Mouse (Mus musculus) forebrain, embryonic 10.5 days (tissue): ENCODE data around the gene Rxra. TPM values are rescaled to one million over a fixed set of nuclear protein-coding genes. Genes with fewer than 3 reads are reported as not detected.

Experiments used
- DNase-seq: peaks from one replicate; pipeline ENCODE4 v3.0.0-alpha.2; 2017; ENCODE audit warnings: low spot score; ENCODE audit errors: extremely low spot score
- H3K27ac ChIP-seq: fragments of 300-500 bp; sonication (generic); 2 replicates; pipeline ENCODE4 v1.5.1; 2016; ENCODE audit warnings: mild to moderate bottlenecking
- H3K27me3 ChIP-seq: fragments of 300-500 bp; sonication (generic); 2 replicates; pipeline ENCODE4 v1.6.1; 2016; ENCODE audit warnings: mild to moderate bottlenecking; ENCODE audit not compliant: poor library complexity, severe bottlenecking
- H3K36me3 ChIP-seq: fragments of 300-500 bp; sonication (generic); replicated peaks from 2 replicates; pipeline ENCODE4 v1.6.1; 2016; ENCODE audit warnings: mild to moderate bottlenecking, moderate library complexity
- H3K4me1 ChIP-seq: fragments of 300-500 bp; sonication (generic); 2 replicates; pipeline ENCODE4 v1.6.1; 2016
- H3K4me3 ChIP-seq: fragments of 300-500 bp; sonication (generic); 2 replicates; pipeline ENCODE4 v1.5.1; 2016; ENCODE audit warnings: mild to moderate bottlenecking, moderate library complexity
- H3K9me3 ChIP-seq: fragments of 300-500 bp; sonication (generic); 2 replicates; pipeline ENCODE4 v1.6.1; 2016; ENCODE audit warnings: mild to moderate bottlenecking, moderate library complexity
- WGBS: fragments of 180-500 bp; shearing (Covaris S2); methylation state at CpG from one replicate; pipeline ENCODE4 v1.1.7; 2016; 5-methylcytosine and 5-hydroxymethylcytosine counted together
- polyA plus RNA-seq: library from polyadenylated mRNA; unstranded; fragments of >200 nt; fragmentation: Nextera tagmentation; extraction: Ambion mirVana; gene quantifications from 2 replicates; pipeline ENCODE4 v1.2.1, GENCODE M21; 2016

The Rxra gene
- polyA plus RNA-seq, 1 experiment from 2014 or later, result 7.8 TPM

GRCm38 (mm10) chr2:27677411-27678310, 1.4 kb downstream of the Rxra start:
- WGBS, result under 1% methylated on average over 67 of the region's 77 CpGs
- Histone ChIP-seq H3K4me1 (peaks cover 70% of the 10 kb centered on the region), H3K9me3 (no peaks in the 10 kb centered on the region), H3K27ac (peak overlapping the region; percentile 97), H3K36me3 (no peaks in the 10 kb centered on the region), H3K27me3 (peaks cover 44% of the 10 kb centered on the region), H3K4me3 (peak overlapping the region; percentile 91)
- DNase-seq, result peak; percentile 59

GRCm38 (mm10) chr2:27678331-27678730, 2.1 kb downstream of the Rxra start:
- WGBS, result 26% methylated on average over 4 of the region's 4 CpGs

DNA sequence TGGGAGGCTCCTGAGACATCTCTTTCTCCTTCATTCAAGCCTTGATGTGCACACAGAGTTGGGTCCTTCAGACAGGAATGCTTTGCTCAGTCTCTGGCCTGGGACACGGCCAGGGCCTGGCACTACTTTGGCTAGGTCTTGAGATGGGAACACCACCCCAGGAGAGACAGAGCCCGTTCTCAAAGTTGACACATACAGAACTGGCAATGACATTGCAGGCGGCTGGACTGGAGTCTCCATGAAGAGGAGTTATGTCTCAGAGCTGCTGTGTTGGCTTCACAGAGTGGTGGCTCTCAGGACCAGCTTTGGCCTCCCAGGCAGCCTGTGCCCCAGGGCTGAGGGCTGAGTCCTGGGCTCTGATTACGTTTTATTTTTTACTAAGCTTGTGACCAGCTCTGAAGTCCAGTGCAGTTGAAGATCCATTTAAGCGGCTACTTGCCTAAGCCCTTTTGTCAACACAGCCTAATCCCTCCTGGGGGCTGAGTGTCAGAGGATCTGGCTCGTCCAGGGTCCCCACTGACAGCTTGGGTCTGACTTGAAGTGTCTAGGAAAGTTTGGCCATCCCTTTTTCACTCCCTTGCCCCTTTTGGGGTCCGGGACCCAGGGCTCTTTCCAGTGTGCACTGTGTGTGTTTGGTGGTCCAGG, 2.7 kb downstream of the Rxra start:
- Histone ChIP-seq H3K36me3 (no peaks in the 10 kb centered on the region), H3K4me1 (peaks cover 79% of the 10 kb centered on the region), H3K4me3 (peak overlapping the region; percentile 91), H3K27ac (peak overlapping the region; percentile 69), H3K27me3 (peaks cover 39% of the 10 kb centered on the region), H3K9me3 (no peaks in the 10 kb centered on the region)
- DNase-seq, result no peak
- WGBS, result 20% methylated on average over 7 of the region's 7 CpGs

More at GRCm38 (mm10) chr2:27678331-27678730, 2.1 kb downstream of the Rxra start:
- no peaks in the 10 kb centered on the region for H3K36me3 ChIP-seq
- H3K27me3 ChIP-seq, result peaks cover 43% of the 10 kb centered on the region
- peak overlapping the region; percentile 91 for H3K4me3 ChIP-seq
- DNase-seq, result no peak
- H3K9me3 ChIP-seq, result no peaks in the 10 kb centered on the region
- peak overlapping the region; percentile 97 for H3K27ac ChIP-seq
- peaks cover 76% of the 10 kb centered on the region for H3K4me1 ChIP-seq

GRCm38 (mm10) chr2:27679621-27680025, 3.4 kb downstream of the Rxra start:
- Histone ChIP-seq H3K27me3 (peaks cover 32% of the 10 kb centered on the region), H3K9me3 (no peaks in the 10 kb centered on the region), H3K4me1 (peaks cover 86% of the 10 kb centered on the region), H3K36me3 (no peaks in the 10 kb centered on the region), H3K4me3 (peak overlapping the region; percentile 91), H3K27ac (peak overlapping the region; percentile 69)
- DNase-seq, result no peak
- 22% methylated on average over 3 of the region's 3 CpGs for WGBS

- Histone ChIP-seq H3K4me3 (peak overlapping the region; percentile 10; the same call in 1 of the 2 replicates), H3K9me3 (no peaks in the 10 kb centered on the region), H3K27ac (peak overlapping the region; percentile 69), H3K27me3 (peaks cover 28% of the 10 kb centered on the region), H3K4me1 (peaks cover 90% of the 10 kb centered on the region), H3K36me3 (no peaks in the 10 kb centered on the region)
- WGBS, result 64% methylated on average over 6 of the region's 6 CpGs
- no peak for DNase-seq
Observed at GRCm38 (mm10) chr2:27680058-27680457, 3.8 kb downstream of the Rxra start.

- peaks cover 89% of the 10 kb centered on the region for H3K4me1 ChIP-seq
- H3K27ac ChIP-seq, result peak overlapping the region; percentile 69
- H3K36me3 ChIP-seq, result no peaks in the 10 kb centered on the region
- 0 out of 2 replicates have a peak overlapping the region, but pooled peaks have one; percentile 10 for H3K4me3 ChIP-seq
- 85% methylated on average over 4 of the region's 4 CpGs for WGBS
- DNase-seq, result no peak
- H3K27me3 ChIP-seq, result peaks cover 23% of the 10 kb centered on the region
- H3K9me3 ChIP-seq, result no peaks in the 10 kb centered on the region
Observed at GRCm38 (mm10) chr2:27680595-27680994, 4.4 kb downstream of the Rxra start.

DNA sequence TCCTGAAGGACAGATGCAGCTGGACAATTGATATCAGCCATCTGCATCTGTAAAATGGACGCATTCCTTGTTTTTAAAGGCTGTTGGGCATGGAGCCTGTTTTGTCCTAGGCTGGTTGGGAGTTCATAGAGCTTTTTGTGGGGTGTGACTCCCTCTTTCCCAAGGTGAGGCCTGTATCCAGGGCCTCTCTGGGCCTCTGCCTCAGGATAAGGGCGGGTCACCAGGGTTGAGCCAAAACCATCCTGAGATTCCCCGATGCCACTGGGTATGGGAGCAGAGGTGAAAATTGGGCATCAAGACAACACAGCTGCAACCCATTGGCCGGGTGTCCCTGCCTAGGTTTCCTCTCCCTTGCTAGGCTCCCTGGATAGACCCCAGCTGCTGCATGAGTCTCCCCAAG, 5.2 kb downstream of the Rxra start:
- Histone ChIP-seq H3K27me3 (peaks cover 19% of the 10 kb centered on the region), H3K9me3 (no peaks in the 10 kb centered on the region), H3K4me3 (no peak overlapping the region), H3K4me1 (peaks cover 85% of the 10 kb centered on the region), H3K36me3 (no peaks in the 10 kb centered on the region), H3K27ac (peak overlapping the region; percentile 35; the same call in 1 of the 2 replicates)
- WGBS, result 78% methylated on average over 4 of the region's 4 CpGs
- no peak for DNase-seq

DNA sequence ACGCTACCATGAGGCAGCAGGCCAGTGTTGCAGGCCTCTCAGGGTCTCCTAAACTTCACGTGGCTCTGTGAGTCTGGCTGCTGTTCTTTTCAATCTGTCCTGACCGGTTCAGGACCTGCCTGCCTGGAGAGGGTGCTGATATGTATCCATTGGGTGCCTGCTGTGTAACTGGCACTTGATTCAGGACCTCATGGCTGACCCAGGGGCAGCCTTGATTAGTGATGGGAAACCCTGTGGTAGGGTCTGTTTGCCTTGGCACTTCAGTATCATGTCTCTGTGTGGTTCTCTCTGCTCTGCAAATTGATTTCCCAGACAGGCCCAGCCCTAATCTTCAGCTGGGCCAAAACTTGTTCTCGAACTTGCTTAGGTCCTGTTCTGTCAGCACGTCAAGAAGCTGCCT, 5.9 kb downstream of the Rxra start:
- WGBS, result 75% methylated on average over 5 of the region's 5 CpGs
- Histone ChIP-seq H3K36me3 (no peaks in the 10 kb centered on the region), H3K4me1 (peaks cover 88% of the 10 kb centered on the region), H3K27ac (0 out of 2 replicates have a peak overlapping the region, but pooled peaks have one; percentile 35), H3K9me3 (no peaks in the 10 kb centered on the region), H3K27me3 (peaks cover 19% of the 10 kb centered on the region), H3K4me3 (no peak overlapping the region)
- no peak for DNase-seq

GRCm38 (mm10) chr2:27684017-27684657, 7.9 kb downstream of the Rxra start:
- WGBS, result 23% methylated on average over 11 of the region's 11 CpGs
- Histone ChIP-seq H3K4me3 (no peak overlapping the region), H3K9me3 (no peaks in the 10 kb centered on the region), H3K36me3 (no peaks in the 10 kb centered on the region), H3K27me3 (peaks cover 9% of the 10 kb centered on the region; the same call in 1 of the 2 replicates), H3K27ac (peak overlapping the region; percentile 46), H3K4me1 (peaks cover 81% of the 10 kb centered on the region)
- no peak for DNase-seq

DNA sequence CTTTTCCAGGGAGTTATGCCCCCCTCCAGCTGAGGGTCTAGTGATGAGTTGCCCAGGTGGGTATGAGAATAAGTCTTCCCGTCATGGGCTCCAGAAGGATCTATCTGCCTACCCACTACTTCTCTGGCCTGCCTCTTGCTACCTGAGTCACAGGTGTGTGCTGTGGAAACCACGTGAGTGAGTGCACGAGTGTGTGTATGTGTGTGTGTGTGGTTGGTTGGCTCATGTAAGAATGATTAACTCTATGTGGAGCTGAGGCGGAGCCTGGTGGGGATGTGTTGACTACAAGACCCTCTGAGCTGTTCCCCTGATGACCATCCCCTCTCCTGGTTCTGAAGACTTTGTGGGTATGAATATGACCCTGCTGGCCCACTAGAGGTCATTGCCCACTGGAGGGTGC, 9.7 kb downstream of the Rxra start:
- peaks cover 76% of the 10 kb centered on the region for H3K4me1 ChIP-seq
- 92% methylated on average over 4 of the region's 4 CpGs for WGBS

DNA sequence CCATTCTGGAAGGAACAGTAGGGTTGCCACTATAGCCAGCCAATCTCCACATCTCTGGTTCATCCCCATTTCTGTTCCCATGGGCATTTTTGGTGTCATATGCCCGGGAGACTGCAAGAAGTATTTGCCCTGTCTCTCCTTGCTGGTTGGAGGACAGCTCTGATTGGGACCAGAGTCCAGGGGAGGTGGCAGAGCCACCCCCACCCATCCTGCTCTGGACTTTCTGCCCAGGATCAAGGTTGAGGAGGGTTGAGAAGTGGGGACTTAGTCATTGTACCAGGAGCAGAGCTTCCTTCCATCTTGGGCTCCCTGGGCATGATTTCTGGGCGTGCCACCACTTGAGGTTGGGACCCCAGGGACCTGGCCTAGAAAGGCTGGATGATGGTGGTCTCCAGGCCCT, 10.1 kb downstream of the Rxra start:
- Histone ChIP-seq H3K27me3 (0 out of 2 replicates have a peak, but pooled peaks cover 8% of the 10 kb centered on the region), H3K4me3 (no peak overlapping the region), H3K27ac (0 out of 2 replicates have a peak overlapping the region, but pooled peaks have one; percentile 1), H3K9me3 (no peaks in the 10 kb centered on the region), H3K4me1 (peaks cover 74% of the 10 kb centered on the region), H3K36me3 (no peaks in the 10 kb centered on the region)
- 93% methylated on average over 2 of the region's 2 CpGs for WGBS
- DNase-seq, result no peak

More for the DNA sequence above, 9.7 kb downstream of the Rxra start:
- H3K4me3 ChIP-seq, result no peak overlapping the region
- DNase-seq, result no peak
- H3K9me3 ChIP-seq, result no peaks in the 10 kb centered on the region
- no peak overlapping the region for H3K27ac ChIP-seq
- H3K36me3 ChIP-seq, result no peaks in the 10 kb centered on the region
- H3K27me3 ChIP-seq, result 0 out of 2 replicates have a peak, but pooled peaks cover 8% of the 10 kb centered on the region

GRCm38 (mm10) chr2:27687041-27687440, 10.8 kb downstream of the Rxra start:
- 0 out of 2 replicates have a peak, but pooled peaks cover 8% of the 10 kb centered on the region for H3K27me3 ChIP-seq
- no peaks in the 10 kb centered on the region for H3K36me3 ChIP-seq
- no peak overlapping the region for H3K4me3 ChIP-seq
- 66% methylated on average over 1 of the region's 1 CpGs for WGBS
- DNase-seq, result no peak
- H3K9me3 ChIP-seq, result no peaks in the 10 kb centered on the region
- no peak overlapping the region for H3K27ac ChIP-seq
- H3K4me1 ChIP-seq, result peaks cover 71% of the 10 kb centered on the region
